Mouse (Mus musculus): Measurements from ENCODE around the gene 1700001C19Rik. TPM values are rescaled to one million over a fixed set of nuclear protein-coding genes. Genes with fewer than 3 reads are reported as not detected.

Gene 1700001C19Rik
- polyA plus RNA-seq, 1 experiment from 2014 or later = 0.12 TPM

GRCm38 (mm10) chr17:47369087-47369443 is 68.1 kb downstream of the 1700001C19Rik start:
- H3K9me3 ChIP-seq (ENCODE audit: control insufficient read depth, low read length) = no peaks in the 10 kb centered on the region; the same call in 1 of the 2 replicates
- DNase-seq (ENCODE audit: low spot score) (no peak), ATAC-seq (ENCODE audit: insufficient number of reproducible peaks, low FRiP score, low TSS enrichment, low read depth) (no peak)
- H3K4me3 ChIP-seq (ENCODE audit: low read depth, low read length) = peak overlapping the region; percentile 85
- H3K36me3 ChIP-seq (ENCODE audit: control insufficient read depth, insufficient read depth, low read length) = peaks cover 9% of the 10 kb centered on the region; the same call in 1 of the 2 replicates
- peak overlapping the region; percentile 72 for H3K4me2 ChIP-seq (ENCODE audit: low read depth, severe bottlenecking)
- peak overlapping the region; percentile 79 for H3K9ac ChIP-seq (ENCODE audit: low read length)
- peak overlapping the region; percentile 62; the same call in 1 of the 2 replicates for H3K27ac ChIP-seq (replicated peaks; ENCODE audit: low read depth, low read length)
- under 1% methylated on average over 20 of the region's 20 CpGs for WGBS
- H3K27me3 ChIP-seq (ENCODE audit: control insufficient read depth, insufficient read depth, low read length) = no peaks in the 10 kb centered on the region
- no peaks in the 10 kb centered on the region for H3K4me1 ChIP-seq (ENCODE audit: control insufficient read depth, insufficient read depth, low read length)

- peak within 1 kb of the TSS; percentile 72 for H3K4me2 ChIP-seq (ENCODE audit: low read depth, severe bottlenecking)
- H3K9ac ChIP-seq (ENCODE audit: low read length) = peak within 1 kb of the TSS; percentile 79
- H3K9me3 ChIP-seq (ENCODE audit: control insufficient read depth, low read length) = no peaks in the 10 kb centered on the region; the same call in 1 of the 2 replicates
- H3K36me3 ChIP-seq (ENCODE audit: control insufficient read depth, insufficient read depth, low read length) = peaks cover 7% of the 10 kb centered on the region; the same call in 1 of the 2 replicates
- 4% methylated on average over 35 of the region's 35 CpGs for WGBS
- no peaks in the 10 kb centered on the region for H3K4me1 ChIP-seq (ENCODE audit: control insufficient read depth, insufficient read depth, low read length)
- peak within 1 kb of the TSS; percentile 85 for H3K4me3 ChIP-seq (ENCODE audit: low read depth, low read length)
- H3K27me3 ChIP-seq (ENCODE audit: control insufficient read depth, insufficient read depth, low read length) = no peaks in the 10 kb centered on the region
- DNase-seq (ENCODE audit: low spot score) = peak; percentile 91
- peak within 1 kb of the TSS; percentile 62; the same call in 1 of the 2 replicates for H3K27ac ChIP-seq (replicated peaks; ENCODE audit: low read depth, low read length)
- peak; percentile 80; the same call in 1 of the 2 replicates for ATAC-seq (ENCODE audit: insufficient number of reproducible peaks, low FRiP score, low TSS enrichment, low read depth)
Observed at GRCm38 (mm10) chr17:47368401-47369086, 68.6 kb downstream of the 1700001C19Rik start, which contains the start of gene Mrps10. Gene Mrps10, plus strand, starts transcription at chr17:47368887.

Other genes starting within 250 kb of the 1700001C19Rik start
- 79.8 and 79.9 TPM in 2 replicates for gene Mrps10, start 68.5 kb downstream of the 1700001C19Rik start, polyA plus RNA-seq (2014; fragmentation: Nextera tagmentation; extraction: Ambion mirVana)
- gene Guca1b, start 52.0 kb downstream of the 1700001C19Rik start, polyA plus RNA-seq (2014; fragmentation: Nextera tagmentation; extraction: Ambion mirVana) = 0.25 and 0.51 TPM in 2 replicates
- 0.23 TPM in 1 of 2 replicates, not detected in the other for gene Guca1a, start 36.8 kb downstream of the 1700001C19Rik start, polyA plus RNA-seq (2014; fragmentation: Nextera tagmentation; extraction: Ambion mirVana)
- 0.41 and 0.74 TPM in 2 replicates for gene AI661453, start 761 bp downstream of the 1700001C19Rik start, polyA plus RNA-seq (2014; fragmentation: Nextera tagmentation; extraction: Ambion mirVana)
- gene Taf8, start 64.9 kb upstream of the 1700001C19Rik start, polyA plus RNA-seq (2014; fragmentation: Nextera tagmentation; extraction: Ambion mirVana) = 30.4 and 33.7 TPM in 2 replicates
- gene Ccnd3, start 67.7 kb upstream of the 1700001C19Rik start, polyA plus RNA-seq (2014; fragmentation: Nextera tagmentation; extraction: Ambion mirVana) = 345 and 350 TPM in 2 replicates
- 30.7 and 31.6 TPM in 2 replicates for gene Bysl, start 174.1 kb upstream of the 1700001C19Rik start, polyA plus RNA-seq (2014; fragmentation: Nextera tagmentation; extraction: Ambion mirVana)
- 49.5 and 50.4 TPM in 2 replicates for gene Med20, start 174.2 kb upstream of the 1700001C19Rik start, polyA plus RNA-seq (2014; fragmentation: Nextera tagmentation; extraction: Ambion mirVana)
- 1.3 and 1.5 TPM in 2 replicates for gene Gm20517, start 174.2 kb upstream of the 1700001C19Rik start, polyA plus RNA-seq (2014; fragmentation: Nextera tagmentation; extraction: Ambion mirVana)
- gene Usp49, start 193.3 kb upstream of the 1700001C19Rik start, polyA plus RNA-seq (2014; fragmentation: Nextera tagmentation; extraction: Ambion mirVana) = 4.7 and 6.7 TPM in 2 replicates

Measured in limb, embryonic 11.5 days (tissue).